Mouse (Mus musculus) kidney, adult 2 months (tissue): ENCODE data around the gene Trim46.

ENCODE experiments used
- CTCF ChIP-seq: fragments of 200-500 bp; conservative IDR thresholded peaks from 2 replicates; pipeline ENCODE4 v1.5.1; 2011; ENCODE audit warnings: low read depth, mild to moderate bottlenecking, control low read depth, low read length, moderate library complexity, mixed read lengths; ENCODE audit not compliant: insufficient read depth, insufficient read length
- POLR2A ChIP-seq: fragments of 200-500 bp; IDR thresholded peaks from one replicate; pipeline ENCODE4 v1.6.1; 2011; ENCODE audit warnings: low read depth, low read length, control low read depth

GRCm38 (mm10) chr3:89237682-89238081 lies 8.4 kb downstream of the Trim46 start:
- TF ChIP-seq CTCF: no peak
- TF ChIP-seq POLR2A: no peak
